Mouse (Mus musculus) E14TG2a.4 (cell line): ENCODE measurements around the gene Exoc3.

Experiments
- H3K27me3 ChIP-seq: 2 replicates; pipeline ENCODE4 v1.6.1; 2014; ENCODE audit warnings: low read length, control low read depth; ENCODE audit not compliant: insufficient read depth
- H3K36me3 ChIP-seq: 2 replicates; pipeline ENCODE4 v1.6.1; 2014; ENCODE audit warnings: low read length, control low read depth; ENCODE audit not compliant: insufficient read depth
- H3K4me1 ChIP-seq: replicated peaks from 2 replicates; pipeline ENCODE4 v1.6.1; 2014; ENCODE audit warnings: low read depth, low read length, control low read depth
- H3K4me3 ChIP-seq: replicated peaks from 2 replicates; pipeline ENCODE4 v1.5.1; 2014; ENCODE audit warnings: mild to moderate bottlenecking, low read length
- H3K9me3 ChIP-seq: 2 replicates; pipeline ENCODE4 v1.6.1; 2014; ENCODE audit warnings: low read length, control low read depth
- CTCF ChIP-seq: conservative IDR thresholded peaks from 2 replicates; pipeline ENCODE4 v1.5.1; 2014; ENCODE audit warnings: low read length
- NANOG ChIP-seq: IDR thresholded peaks from 2 replicates; pipeline ENCODE4 v1.6.1; 2014; ENCODE audit warnings: borderline replicate concordance, low read length, mixed read lengths
- POU5F1 ChIP-seq: IDR thresholded peaks from 2 replicates; pipeline ENCODE4 v1.6.1; 2014; ENCODE audit warnings: low read length, borderline replicate concordance

The Exoc3 gene

DNA sequence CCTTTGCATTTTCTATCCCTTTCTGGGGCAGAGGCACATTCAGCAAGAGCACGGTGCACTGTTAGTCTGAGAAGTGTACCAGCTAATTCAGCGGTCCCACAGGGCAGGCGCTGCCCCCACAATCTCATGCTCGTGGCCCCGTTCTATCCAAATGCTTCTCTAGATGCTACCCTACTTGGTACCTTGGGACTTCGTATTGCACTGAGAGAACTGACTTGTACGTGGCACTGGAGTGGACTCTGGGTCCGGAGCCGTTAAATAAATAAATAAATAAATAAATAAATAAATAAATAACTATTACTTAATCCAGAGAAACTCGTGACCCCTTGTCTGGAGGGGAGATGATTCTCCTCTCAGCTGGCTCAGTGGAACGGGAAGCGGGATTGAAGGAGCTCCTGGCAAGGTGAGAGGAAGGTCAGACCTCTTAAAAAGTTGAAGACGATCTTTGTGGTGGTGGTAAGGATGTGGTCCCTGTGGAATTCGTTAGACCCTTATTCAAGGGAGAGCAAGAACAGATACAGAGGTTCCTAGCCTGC, 86.7 kb downstream of the Exoc3 start:
- peak overlapping the region; percentile 73 for H3K4me3 ChIP-seq
- no peaks in the 10 kb centered on the region for H3K36me3 ChIP-seq
- TF ChIP-seq NANOG (no peak), CTCF (no peak), POU5F1 (no peak)
- peaks cover 9% of the 10 kb centered on the region for H3K4me1 ChIP-seq
- peaks cover 80% of the 10 kb centered on the region for H3K27me3 ChIP-seq
- no peaks in the 10 kb centered on the region for H3K9me3 ChIP-seq

DNA sequence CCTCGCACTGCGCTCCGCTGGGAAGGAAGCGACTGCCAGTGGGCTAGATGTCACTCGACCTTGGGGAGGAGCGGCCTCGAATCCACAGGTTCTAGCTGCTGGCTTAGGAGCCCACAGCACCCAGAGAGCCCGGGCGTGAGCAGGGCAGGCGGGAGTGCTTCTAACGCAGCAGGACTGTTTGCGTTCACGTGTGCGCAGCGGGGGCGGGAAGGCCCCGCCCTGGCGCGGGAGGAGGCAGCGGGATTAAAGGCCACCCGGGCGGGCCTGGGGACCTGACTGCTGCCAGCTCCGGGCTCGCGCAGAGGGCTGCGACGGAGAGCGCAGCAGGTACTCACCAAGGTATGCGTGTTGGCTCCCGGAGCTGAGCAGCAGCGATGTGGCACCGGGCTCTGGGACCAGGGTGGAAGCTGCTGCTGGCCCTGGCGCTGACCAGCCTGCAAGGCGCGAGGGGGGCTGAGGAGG, 87.4 kb downstream of the Exoc3 start, which contains the start of gene Slc9a3:
Gene Slc9a3 (plus strand): TSS at position 317 of the 462 bp plus-strand sequence.
- Histone ChIP-seq H3K4me1 (peaks cover 9% of the 10 kb centered on the region), H3K27me3 (peaks cover 74% of the 10 kb centered on the region), H3K9me3 (no peaks in the 10 kb centered on the region), H3K4me3 (peak within 1 kb of the TSS; percentile 73), H3K36me3 (no peaks in the 10 kb centered on the region)
- TF ChIP-seq POU5F1 (no peak), CTCF (no peak), NANOG (no peak)
